Mouse (Mus musculus) spleen, adult 2 months (tissue): ENCODE results near the gene Rora.

Experiments used
- CTCF ChIP-seq: fragments of 200-500 bp; IDR thresholded peaks from 2 replicates; pipeline ENCODE4 v1.5.1; 2011; ENCODE audit warnings: mild to moderate bottlenecking, inconsistent platforms; ENCODE audit not compliant: insufficient read depth, insufficient read length, insufficient replicate concordance; ENCODE audit errors: extremely low read depth
- POLR2A ChIP-seq: fragments of 200-500 bp; IDR thresholded peaks from 2 replicates; pipeline ENCODE4 v1.6.1; 2011; ENCODE audit warnings: low read depth, low read length, inconsistent platforms

DNA sequence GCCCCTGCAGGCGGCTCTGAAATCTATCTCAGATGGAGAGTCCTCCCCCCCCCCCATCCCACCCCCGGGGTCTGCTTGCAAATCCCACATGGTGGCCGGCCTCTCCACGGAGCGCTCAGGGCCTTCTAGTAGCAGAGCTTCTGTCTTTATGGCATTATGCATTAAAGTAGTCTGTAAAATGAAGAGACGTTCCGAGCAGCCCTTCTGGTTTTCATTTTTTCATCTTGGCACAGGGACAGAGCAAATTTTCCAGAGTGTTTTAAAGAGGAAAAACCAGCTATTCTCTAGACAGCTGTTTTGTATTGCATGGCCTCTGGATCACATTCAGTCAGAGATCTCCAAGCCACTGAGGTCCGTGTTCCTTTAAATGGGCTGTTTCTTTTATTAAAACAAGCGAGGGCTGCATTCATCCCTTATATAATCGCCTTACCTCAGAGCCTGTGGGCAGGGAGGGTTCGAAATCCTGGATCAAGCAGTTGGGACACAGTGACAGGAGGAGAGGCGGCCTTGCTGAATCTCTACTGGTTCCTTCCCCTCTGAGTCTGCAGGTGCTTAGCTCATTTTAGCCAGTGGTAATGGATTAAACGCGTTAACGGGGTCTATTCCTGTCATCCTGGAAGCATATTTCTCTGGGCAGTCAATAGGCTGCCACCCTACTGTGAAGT lies 417.7 kb downstream of the Rora start:
- no peak for TF ChIP-seq CTCF
- no peak for TF ChIP-seq POLR2A
